Mouse (Mus musculus) adrenal gland, adult (tissue): ENCODE results near the gene Olfr731.

Experiments
- DNase-seq, 2 experiments: peaks; one replicate each; pipeline ENCODE4 v3.0.0; 2022 to 2023; ENCODE audit warnings: low spot score in 1 of 2; ENCODE audit not compliant: inconsistent age in 2 of 2

Gene Olfr731

DNA sequence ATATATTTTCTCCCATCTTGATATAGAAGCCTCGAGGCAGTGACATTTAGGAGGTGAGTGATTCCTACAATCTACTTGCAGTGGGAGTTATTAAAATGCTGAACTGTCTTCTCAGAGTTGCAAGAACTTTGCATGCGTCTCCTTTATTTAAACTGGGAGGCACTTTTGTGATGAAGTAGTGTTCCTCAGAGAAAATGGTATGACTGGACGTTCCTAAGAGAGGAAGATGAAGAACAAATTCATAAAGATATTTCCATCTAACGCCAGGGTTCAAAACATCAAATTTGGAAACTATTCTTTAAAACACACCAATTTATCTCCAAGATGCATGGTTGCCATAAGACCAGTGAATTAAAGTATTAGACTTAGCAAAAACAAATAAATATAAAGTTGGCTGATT is at the start of gene Olfr731:
Olfr731 (minus strand) TSS at position 101 of the 400 bp plus-strand sequence.
- no peak for DNase-seq

DNA sequence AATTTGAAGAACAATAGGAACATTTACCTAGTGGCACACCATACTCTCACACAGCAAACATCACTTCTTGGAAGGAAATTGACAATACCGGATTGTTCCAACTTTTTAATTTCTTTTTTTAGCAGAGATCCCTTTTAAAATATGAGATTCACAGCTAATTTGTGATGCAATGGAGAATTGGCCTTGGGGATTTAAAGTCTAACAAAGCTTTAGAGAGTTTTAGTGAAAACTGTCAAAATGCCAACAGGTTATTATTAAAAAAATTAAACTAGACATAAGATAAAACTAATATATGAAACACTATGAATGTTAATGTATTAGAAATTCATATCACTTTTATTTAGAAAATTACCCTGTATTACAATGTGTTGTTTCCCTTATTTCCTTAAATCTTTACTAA is 42.4 kb upstream of the Olfr731 start, which contains the start of gene Olfr732:
Olfr732 (minus strand) TSS at position 101 of the 400 bp plus-strand sequence.
- DNase-seq = no peak

DNA sequence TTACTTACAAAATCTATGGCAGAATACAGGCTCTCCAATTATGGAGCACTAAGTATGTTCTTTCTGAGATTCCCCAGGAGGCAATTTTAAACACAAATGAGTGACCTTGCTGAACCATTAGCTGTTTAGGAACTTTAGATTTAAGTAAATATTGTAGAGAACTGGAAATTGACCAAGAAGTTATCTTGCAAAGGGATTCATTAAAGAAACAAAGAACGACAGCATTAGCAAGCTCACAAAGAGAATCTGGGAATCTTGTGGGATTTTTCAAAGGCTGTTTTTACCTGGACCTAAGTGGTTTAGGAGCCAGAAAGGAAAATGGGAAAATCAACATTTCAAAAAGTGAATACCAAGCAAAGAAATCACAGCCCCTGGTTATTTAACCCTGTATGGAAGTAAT is 53.6 kb downstream of the Olfr731 start, which contains the start of gene Olfr730:
Olfr730 (minus strand) TSS at position 101 of the 400 bp plus-strand sequence.
- no peak for DNase-seq
